Mouse (Mus musculus) spleen, postnatal 0 days (tissue): ENCODE measurements around the gene Nxph3. TPM values are rescaled to one million over a fixed set of nuclear protein-coding genes. Genes with fewer than 3 reads are reported as not detected.

Source experiments
- polyA plus RNA-seq: library from polyadenylated mRNA; unstranded; fragments of >200 nt; fragmentation: Nextera tagmentation; extraction: Ambion mirVana; gene quantifications from 2 replicates; pipeline ENCODE4 v1.2.1, GENCODE M21; 2015

Nxph3 gene
- 0.49 and 0.91 TPM in 2 replicates for polyA plus RNA-seq

DNA sequence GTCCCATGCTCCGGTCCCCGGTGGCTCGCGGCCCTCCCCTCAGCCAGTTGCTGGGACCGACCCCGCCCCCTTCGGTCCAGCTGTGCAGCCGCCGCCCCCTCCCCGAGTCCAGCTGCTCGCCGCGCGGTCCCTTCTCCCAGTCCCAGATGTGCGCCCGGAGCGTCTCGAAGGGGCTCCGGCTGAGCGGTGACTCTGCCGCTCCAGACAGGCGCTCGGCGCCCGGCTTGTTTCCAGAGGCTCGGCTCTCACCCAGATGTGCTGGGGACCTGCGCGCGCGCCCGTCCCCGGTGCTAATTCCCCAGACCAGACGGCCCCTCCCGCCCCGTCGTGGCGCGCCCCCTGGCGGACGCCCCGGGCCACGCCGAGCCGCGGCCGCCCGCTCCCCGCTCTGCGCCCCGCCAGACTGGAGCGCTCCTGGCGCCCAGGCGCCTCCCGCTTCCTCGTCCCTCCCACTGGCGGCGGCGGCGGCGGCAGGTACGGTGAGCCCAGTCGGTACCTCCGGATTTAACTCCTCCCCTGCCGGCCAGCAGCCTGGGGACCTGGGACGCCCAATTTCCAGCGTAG is at the start of gene Nxph3:
Gene Nxph3 (minus strand): TSS at position 273 of the 564 bp plus-strand sequence.

Other genes with a start within 250 kb of the Nxph3 start
- gene Kat7, start 204.3 kb downstream of the Nxph3 start, polyA plus RNA-seq = 35.9 and 36.7 TPM in 2 replicates
- 134 and 151 TPM in 2 replicates for gene Fam117a, start 177.6 kb downstream of the Nxph3 start, polyA plus RNA-seq
- 45.4 and 49.3 TPM in 2 replicates for gene Slc35b1, start 129.9 kb downstream of the Nxph3 start, polyA plus RNA-seq
- 86.7 and 98.7 TPM in 2 replicates for gene Spop, start 100.5 kb downstream of the Nxph3 start, polyA plus RNA-seq
- 3.2 and 3.6 TPM in 2 replicates for gene Ngfr, start 73.2 kb upstream of the Nxph3 start, polyA plus RNA-seq
- 124 and 127 TPM in 2 replicates for gene Phb, start 152.4 kb upstream of the Nxph3 start, polyA plus RNA-seq
- 10.1 and 13.0 TPM in 2 replicates for gene Zfp652, start 198.1 kb upstream of the Nxph3 start, polyA plus RNA-seq
- gene B130006D01Rik, start 209.0 kb upstream of the Nxph3 start, polyA plus RNA-seq = 1.1 and 1.5 TPM in 2 replicates